Mouse (Mus musculus) embryonic stem cell, embryonic (primary cell): Measurements from ENCODE around the gene Dach2.
"Not testable (repeated sequence)": the region's sequence is repeated elsewhere in the genome, so short reads cannot be mapped to it uniquely, and the experiment has no call there.

Source experiments
- CTCF ChIA-PET, 4 experiments: fragments of 300-600 bp in 2 of 4; fragments of 350-600 bp in 2 of 4; sonication (Branson Sonifier 250); formaldehyde crosslinking; loops; one replicate each; lab custom pipeline; 2022; ENCODE audit warnings: inconsistent platforms in 2 of 4; lab: Charles Lee
- POLR2A ChIA-PET, 4 experiments: fragments of 300-600 bp in 2 of 4; fragments of 350-600 bp in 2 of 4; sonication (Branson Sonifier 250); formaldehyde crosslinking; loops; one replicate each; lab custom pipeline; 2022; ENCODE audit warnings: antibody characterized with exemption in 4 of 4, inconsistent platforms in 1 of 4; lab: Charles Lee

The Dach2 gene

GRCm38 (mm10) chrX:113297404-113297803, at the start of gene Dach2:
Gene Dach2 (plus strand): TSS chrX:113297510.
- CTCF ChIA-PET: interaction anchor here in 1 of 4 experiments (0.6 kb wide), 1 partner anchor 524 kb away, joined by 3 read pairs; no protein-coding TSS in a partner anchor

GRCm38 (mm10) chrX:113252427-113252826, 44.9 kb upstream of the Dach2 start:
- CTCF ChIA-PET: not testable (repeated sequence)
- POLR2A ChIA-PET: interaction anchor here in 1 of 4 experiments (0.5 kb wide), 1 partner anchor 216 kb away, joined by 3 read pairs; no protein-coding TSS in a partner anchor

More at GRCm38 (mm10) chrX:113297404-113297803, at the start of gene Dach2:
- POLR2A ChIA-PET: interaction anchor here in 3 of 4 experiments (0.6 to 1.3 kb wide), 9 partner anchors 10 to 933 kb away, joined by 3 to 7 read pairs (median 3); partner anchors contain the start of gene Chm (in 1 of the 3)

- POLR2A ChIA-PET: interaction anchor here in 3 of 4 experiments (0.6 to 1.3 kb wide), 11 partner anchors 9 to 934 kb away, joined by 3 to 7 read pairs (median 3); partner anchors contain the start of gene Chm (in 1 of the 3)
- CTCF ChIA-PET: interaction anchor here in 1 of 4 experiments (0.6 kb wide), 1 partner anchor 524 kb away, joined by 3 read pairs; no protein-coding TSS in a partner anchor
These were observed 721 bp downstream of the Dach2 start for GRCm38 (mm10) chrX:113298031-113298430.

DNA sequence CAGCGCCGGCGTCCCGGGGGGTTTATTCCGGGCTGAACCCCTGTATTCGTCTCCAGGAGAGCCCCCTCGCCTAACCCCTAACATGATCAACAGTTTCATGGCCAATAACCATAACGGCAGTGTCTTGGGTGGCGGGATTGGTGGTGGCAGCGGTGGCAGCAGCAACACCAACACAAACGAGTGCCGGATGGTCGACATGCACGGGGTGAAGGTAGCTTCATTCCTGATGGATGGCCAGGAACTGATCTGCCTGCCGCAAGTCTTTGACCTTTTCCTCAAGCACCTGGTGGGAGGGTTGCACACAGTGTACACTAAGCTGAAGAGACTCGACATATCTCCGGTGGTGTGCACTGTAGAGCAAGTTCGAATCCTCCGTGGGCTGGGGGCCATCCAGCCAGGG, 1.2 kb downstream of the Dach2 start:
- POLR2A ChIA-PET: interaction anchor here in 2 of 4 experiments (0.6 to 1.3 kb wide), 6 partner anchors 9 to 506 kb away, joined by 3 to 5 read pairs (median 3); partner anchors contain the start of gene Chm (in 1 of the 2)
- CTCF ChIA-PET: interaction anchor here in 1 of 4 experiments (0.7 kb wide), 1 partner anchor 39 kb away, joined by 6 read pairs; no protein-coding TSS in a partner anchor

DNA sequence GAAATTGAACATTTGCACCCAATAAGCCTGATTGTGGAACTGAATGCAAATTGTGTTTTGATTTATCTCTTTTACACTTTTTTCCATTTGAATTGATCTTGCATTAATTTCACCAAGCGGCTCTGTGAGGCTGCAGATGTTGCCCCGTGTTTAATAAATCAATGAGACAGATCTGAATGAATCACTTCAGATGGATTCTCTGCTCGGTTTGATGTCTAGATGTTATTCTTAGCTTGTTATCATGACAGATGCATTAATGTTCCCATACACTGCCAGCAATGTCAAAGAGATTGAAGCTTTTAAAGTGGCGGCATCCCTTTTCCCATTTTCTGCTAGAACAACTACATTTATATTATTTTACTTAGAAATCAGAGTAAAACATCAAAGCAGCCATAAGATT, 7.0 kb downstream of the Dach2 start:
- CTCF ChIA-PET: no interaction called here

DNA sequence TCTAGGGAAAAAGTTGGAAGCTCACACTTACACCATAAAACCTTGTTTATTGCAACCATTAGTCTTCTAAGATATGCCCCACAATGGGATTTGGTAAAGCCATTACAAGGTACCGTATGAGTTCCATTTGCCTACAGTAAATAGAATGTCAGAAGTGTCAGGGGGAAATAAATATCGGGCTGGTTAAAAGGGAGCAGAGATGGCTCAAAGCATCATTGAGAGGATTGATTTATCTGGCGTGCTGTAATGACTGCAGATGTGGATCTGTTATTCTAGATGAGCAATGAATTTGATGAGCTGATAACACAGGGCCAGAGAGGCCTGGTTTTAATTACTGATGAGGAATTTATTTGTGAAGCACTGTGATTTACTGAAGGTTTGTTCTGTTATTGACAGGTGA, 40.8 kb downstream of the Dach2 start:
- POLR2A ChIA-PET: no interaction called here
- CTCF ChIA-PET: no interaction called here

More for the DNA sequence above, 7.0 kb downstream of the Dach2 start:
- POLR2A ChIA-PET: no interaction called here

DNA sequence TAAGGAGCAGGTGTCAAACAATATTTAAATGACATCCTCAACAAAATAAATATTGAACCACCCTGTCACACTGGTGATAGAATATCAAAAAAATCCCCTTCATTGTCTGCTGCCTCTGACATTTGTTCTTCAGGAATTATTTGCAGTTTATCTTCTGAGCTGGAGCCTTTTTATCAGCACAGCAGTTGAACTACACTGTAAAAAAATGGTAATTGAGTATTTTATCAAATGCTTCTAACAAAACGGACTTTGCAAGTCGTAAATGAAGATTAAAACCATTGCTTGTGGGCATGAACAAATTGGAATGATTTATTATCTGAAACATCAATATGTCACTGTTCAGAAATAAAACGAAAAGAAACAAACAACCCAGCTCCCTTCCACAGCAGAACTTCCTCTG, 97.1 kb downstream of the Dach2 start:
- ChIA-PET POLR2A (no interaction called here), CTCF (no interaction called here)

DNA sequence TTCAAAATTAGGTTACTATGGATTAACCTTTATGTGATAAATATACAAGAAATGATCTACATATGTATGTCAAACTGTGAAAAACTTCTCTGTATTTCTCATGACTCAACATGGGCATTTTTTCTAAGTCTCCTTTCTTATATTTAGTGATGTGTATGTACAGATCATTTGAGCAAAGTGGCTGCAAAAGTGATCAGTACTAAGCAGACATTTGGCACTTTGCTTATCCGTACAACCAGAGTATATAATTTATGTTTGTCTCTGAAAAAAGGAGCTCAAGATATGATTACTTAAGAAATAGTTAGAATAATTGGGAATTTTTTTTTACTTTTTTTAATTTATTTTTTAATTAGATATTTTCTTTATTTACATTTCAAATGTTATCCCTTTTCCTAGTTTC, 111.4 kb downstream of the Dach2 start:
- CTCF ChIA-PET: no interaction called here
- POLR2A ChIA-PET: no interaction called here

- CTCF ChIA-PET: interaction anchor here in 1 of 4 experiments (0.7 kb wide), 1 partner anchor 443 kb away, joined by 4 read pairs; no protein-coding TSS in a partner anchor
- POLR2A ChIA-PET: no interaction called here
These were observed 124.3 kb downstream of the Dach2 start for GRCm38 (mm10) chrX:113421517-113422187.

- ChIA-PET CTCF (no interaction called here), POLR2A (no interaction called here)
These were observed 184.8 kb downstream of the Dach2 start for GRCm38 (mm10) chrX:113482131-113482530.

DNA sequence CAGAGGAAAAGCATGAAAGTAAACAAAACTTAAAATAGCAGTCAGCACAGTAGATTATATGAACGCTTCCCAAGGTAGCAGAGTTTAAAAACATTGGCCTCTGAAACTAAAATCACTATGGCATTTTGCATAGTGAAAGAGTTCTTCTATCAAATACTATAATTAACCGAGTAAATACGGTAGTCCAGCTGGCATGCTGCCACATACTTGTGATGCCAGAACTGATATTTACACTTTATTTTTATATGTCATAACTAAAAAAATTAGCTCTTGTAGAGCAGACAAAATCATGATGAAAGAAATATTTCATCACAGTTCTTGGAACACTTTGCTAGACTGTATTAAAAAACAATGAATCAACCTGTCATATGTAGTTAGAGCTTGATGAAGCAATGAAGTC, 247.8 kb downstream of the Dach2 start:
- ChIA-PET POLR2A (no interaction called here), CTCF (no interaction called here)

GRCm38 (mm10) chrX:113563897-113564296, 266.6 kb downstream of the Dach2 start:
- ChIA-PET CTCF (no interaction called here), POLR2A (no interaction called here)

GRCm38 (mm10) chrX:113666069-113666468, 368.8 kb downstream of the Dach2 start:
- POLR2A ChIA-PET: no interaction called here
- CTCF ChIA-PET: interaction anchor here in 1 of 4 experiments (0.7 kb wide), 1 partner anchor 707 kb away, joined by 3 read pairs; no protein-coding TSS in a partner anchor

GRCm38 (mm10) chrX:113687163-113687562, 389.9 kb downstream of the Dach2 start:
- CTCF ChIA-PET: no interaction called here

GRCm38 (mm10) chrX:113712363-113712762, 415.1 kb downstream of the Dach2 start:
- POLR2A ChIA-PET: no interaction called here
- CTCF ChIA-PET: no interaction called here

More at GRCm38 (mm10) chrX:113687163-113687562, 389.9 kb downstream of the Dach2 start:
- POLR2A ChIA-PET: no interaction called here

GRCm38 (mm10) chrX:113724124-113724523, 426.8 kb downstream of the Dach2 start:
- CTCF ChIA-PET: no interaction called here
- POLR2A ChIA-PET: no interaction called here

GRCm38 (mm10) chrX:113747122-113747521, 449.8 kb downstream of the Dach2 start:
- ChIA-PET POLR2A (no interaction called here), CTCF (no interaction called here)

GRCm38 (mm10) chrX:113792264-113792663, 495.0 kb downstream of the Dach2 start:
- CTCF ChIA-PET: no interaction called here
- POLR2A ChIA-PET: no interaction called here

GRCm38 (mm10) chrX:113810369-113810768, 513.1 kb downstream of the Dach2 start:
- ChIA-PET CTCF (no interaction called here), POLR2A (no interaction called here)

DNA sequence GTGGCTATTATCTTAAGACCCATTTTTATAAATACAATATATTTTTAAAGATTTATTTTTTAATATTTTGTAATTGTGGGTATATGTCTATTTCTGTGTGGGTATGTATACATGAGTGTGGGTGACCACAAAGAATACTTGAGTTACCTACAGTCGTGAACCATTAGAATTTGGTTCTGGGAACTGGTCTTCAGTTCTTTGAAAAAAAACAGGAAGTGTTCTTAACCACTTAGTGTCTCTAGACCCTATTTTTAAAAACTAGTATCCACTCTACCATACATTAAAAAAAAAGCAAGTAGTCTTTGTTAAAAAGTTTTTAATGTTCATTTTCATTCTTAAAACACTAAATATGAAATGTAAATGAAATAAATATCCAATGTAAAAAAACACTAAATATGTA, 529.5 kb downstream of the Dach2 start:
- ChIA-PET POLR2A (no interaction called here), CTCF (no interaction called here)
